ENCODE assay signal across 12 mouse cellular contexts in genomic region chr8:104383977-104384376, GRCm38 (mm10). TPM values are rescaled to one million over a fixed set of nuclear protein-coding genes. Genes with fewer than 3 reads are reported as not detected.
A peak's percentile ranks its signal among the peaks of the same experiment; 100 is the strongest.
DNase-seq lines count a peak whose midpoint lies in the region; ATAC-seq lines count a peak whose summit lies in the region.
"Had no signal": no experiment of that assay in that cellular context is flagged by ENCODE, and none has a peak within 500 bp of the region (broad histone marks: within the 10 kb centered on the region; RNA-seq: fewer than 3 reads in every experiment).

No protein-coding gene starts in this region.

- H3K9ac ChIP-seq in limb, embryonic 15.5 days = no peak overlapping the region
- H3K9ac ChIP-seq: forebrain, embryonic 12.5 days; midbrain, embryonic 13.5 days had no signal

- no peaks in the 10 kb centered on the region for H3K9me3 ChIP-seq in limb, embryonic 15.5 days
- no peaks in the 10 kb centered on the region for H3K9me3 ChIP-seq in limb, embryonic 10.5 days (replicated peaks)
- H3K9me3 ChIP-seq: forebrain, embryonic 12.5 days; G1E; midbrain, embryonic 13.5 days had no signal

- WGBS in limb, embryonic 15.5 days = 85% methylated on average over 3 of the region's 3 CpGs
- WGBS in limb, embryonic 10.5 days = 87% methylated on average over 3 of the region's 3 CpGs

- DNase-seq in limb, embryonic 10.5 days (ENCODE audit: low spot score) = no peak
- DNase-seq in kidney, adult 9 months = peak; percentile 94
- DNase-seq in T-cell, adult 2 months (ENCODE audit: low spot score) = no peak
- DNase-seq in left cerebral cortex, postnatal 4 days = no peak
- DNase-seq in layer of hippocampus, postnatal 14 days (ENCODE audit: low spot score in 2 of 2) = no peak
- DNase-seq: thymus, postnatal 14 days had no signal

- H3K4me2 ChIP-seq in limb, embryonic 15.5 days = no peak overlapping the region
- H3K4me2 ChIP-seq: forebrain, embryonic 12.5 days; midbrain, embryonic 13.5 days had no signal

- H3K27me3 ChIP-seq in limb, embryonic 15.5 days = no peaks in the 10 kb centered on the region
- H3K27me3 ChIP-seq in limb, embryonic 10.5 days (ENCODE audit: low read depth, poor library complexity, severe bottlenecking) = no peaks in the 10 kb centered on the region
- H3K27me3 ChIP-seq: forebrain, embryonic 12.5 days; midbrain, embryonic 13.5 days had no signal

- no peak overlapping the region for H3K4me3 ChIP-seq in limb, embryonic 15.5 days
- H3K4me3 ChIP-seq in limb, embryonic 10.5 days = no peak overlapping the region
- 0 out of 2 replicates have a peak overlapping the region, but pooled peaks have one; percentile 8 for H3K4me3 ChIP-seq in brown adipose tissue, adult 24 weeks (ENCODE audit: insufficient read depth, low read depth, low read length)
- H3K4me3 ChIP-seq: forebrain, embryonic 12.5 days; midbrain, embryonic 13.5 days had no signal

- peaks cover 52% of the 10 kb centered on the region for H3K4me1 ChIP-seq in limb, embryonic 15.5 days
- H3K4me1 ChIP-seq in limb, embryonic 10.5 days = peaks cover 37% of the 10 kb centered on the region
- peaks cover 46% of the 10 kb centered on the region for H3K4me1 ChIP-seq in brown adipose tissue, adult 24 weeks (ENCODE audit: control insufficient read depth, insufficient read depth, insufficient read length, low read length)

- H3K36me3 ChIP-seq in limb, embryonic 15.5 days = no peaks in the 10 kb centered on the region
- H3K36me3 ChIP-seq in limb, embryonic 10.5 days = no peaks in the 10 kb centered on the region
- H3K36me3 ChIP-seq: forebrain, embryonic 12.5 days; G1E; midbrain, embryonic 13.5 days had no signal

- no peak for ATAC-seq in limb, embryonic 15.5 days (ENCODE audit: insufficient number of reproducible peaks, low FRiP score, low TSS enrichment, low read depth)
- ATAC-seq in megakaryocyte, adult 5-6 weeks (ENCODE audit: poor library complexity, severe bottlenecking) = peak; percentile 81
- ATAC-seq: midbrain, embryonic 13.5 days had no signal

- intact Hi-C loops in left cerebral cortex, postnatal 4 days (cut with DNase I) = no loop called here

- peak overlapping the region; percentile 43 for H3K27ac ChIP-seq in limb, embryonic 15.5 days
- no peak overlapping the region for H3K27ac ChIP-seq in limb, embryonic 10.5 days
- peak overlapping the region; percentile 97 for H3K27ac ChIP-seq in brown adipose tissue, adult 24 weeks (replicated peaks; ENCODE audit: low read depth, low read length)
- H3K27ac ChIP-seq: forebrain, embryonic 12.5 days; midbrain, embryonic 13.5 days had no signal

RNA-seq across cellular contexts. Expression of gene Cmtm4, which starts 11.6 kb away (rescaled TPM):
- 1.7 and 2.7 TPM in 2 replicates for polyA plus RNA-seq in limb, embryonic 15.5 days (2015; fragmentation: Nextera tagmentation; extraction: Ambion mirVana)
- polyA plus RNA-seq in limb, embryonic 10.5 days (2016; fragmentation: Nextera tagmentation; extraction: Ambion mirVana) = 1.8 and 2.3 TPM in 2 replicates
- 21.5 and 32.4 TPM in 2 replicates for polyA plus RNA-seq in brown adipose tissue, adult 24 weeks (2012; ENCODE audit: insufficient read depth, insufficient read length, missing spikeins)
- total RNA-seq in megakaryocyte, adult 5-6 weeks (2015) = 0.59 and 1.1 TPM in 2 replicates
- 1.6 and 1.7 TPM in 2 replicates for total RNA-seq in megakaryocyte, adult 5-6 weeks (2017)
- 10 to 100 TPM; 47.2 to 48.3 TPM for total RNA-seq in left cerebral cortex, postnatal 4 days (2021)
- total RNA-seq in layer of hippocampus, postnatal 14 days (2021) = 10 to 100 TPM; 49.0 to 53.7 TPM
- polyA plus RNA-seq: G1E had no signal

RNA-seq across cellular contexts. Expression of gene Cmtm3, which starts 44.8 kb away (rescaled TPM):
- polyA plus RNA-seq in limb, embryonic 15.5 days (2015; fragmentation: Nextera tagmentation; extraction: Ambion mirVana) = 166 and 178 TPM in 2 replicates
- polyA plus RNA-seq in limb, embryonic 10.5 days (2016; fragmentation: Nextera tagmentation; extraction: Ambion mirVana) = 63.2 and 65.4 TPM in 2 replicates
- polyA plus RNA-seq in brown adipose tissue, adult 24 weeks (2012; ENCODE audit: insufficient read depth, insufficient read length, missing spikeins) = 12.1 and 15.1 TPM in 2 replicates
- total RNA-seq in megakaryocyte, adult 5-6 weeks (2015) = 84.1 and 85.6 TPM in 2 replicates
- 48.5 and 50.4 TPM in 2 replicates for total RNA-seq in megakaryocyte, adult 5-6 weeks (2017)
- 10 to 100 TPM; 22.7 to 25.5 TPM for total RNA-seq in left cerebral cortex, postnatal 4 days (2021)
- 10 to 100 TPM; 22.2 to 24.5 TPM for total RNA-seq in layer of hippocampus, postnatal 14 days (2021)

RNA-seq across cellular contexts. Expression of gene Dync1li2, which starts 58.9 kb away (rescaled TPM):
- polyA plus RNA-seq in limb, embryonic 15.5 days (2015; fragmentation: Nextera tagmentation; extraction: Ambion mirVana) = 53.7 and 62.8 TPM in 2 replicates
- polyA plus RNA-seq in limb, embryonic 10.5 days (2016; fragmentation: Nextera tagmentation; extraction: Ambion mirVana) = 58.6 and 69.9 TPM in 2 replicates
- 29.1 and 29.3 TPM in 2 replicates for polyA plus RNA-seq in brown adipose tissue, adult 24 weeks (2012; ENCODE audit: insufficient read depth, insufficient read length, missing spikeins)
- total RNA-seq in megakaryocyte, adult 5-6 weeks (2015) = 15.0 and 18.4 TPM in 2 replicates
- total RNA-seq in megakaryocyte, adult 5-6 weeks (2017) = 43.3 and 58.0 TPM in 2 replicates
- 100 to 1,000 TPM; 168 to 169 TPM for total RNA-seq in left cerebral cortex, postnatal 4 days (2021)
- 100 to 1,000 TPM; 246 to 252 TPM for total RNA-seq in layer of hippocampus, postnatal 14 days (2021)

Comparison
In these comparisons a context has a peak if more than half of its experiments do, and no peak if none do; other contexts are left out.
1. RNA of gene Cmtm4, which starts 11.6 kb away (total RNA-seq): 49.0 to 53.7 TPM in layer of hippocampus, postnatal 14 days and 47.2 to 48.3 TPM in left cerebral cortex, postnatal 4 days; 0.59 to 1.7 TPM in megakaryocyte, adult 5-6 weeks; every median in the first group is over 10 times any median in the second.